Mouse (Mus musculus): Measurements from ENCODE around the gene Frs3. TPM values are rescaled to one million over a fixed set of nuclear protein-coding genes. Genes with fewer than 3 reads are reported as not detected.

The Frs3 gene
- polyA plus RNA-seq, 1 experiment from 2014 or later = 11.1 TPM

Other genes with a start within 250 kb of the Frs3 start
- gene Taf8, start 186.7 kb upstream of the Frs3 start, polyA plus RNA-seq (2016; fragmentation: Nextera tagmentation; extraction: Ambion mirVana) = 31.1 and 32.9 TPM in 2 replicates
- 124 and 137 TPM in 2 replicates for gene Ccnd3, start 184.0 kb upstream of the Frs3 start, polyA plus RNA-seq (2016; fragmentation: Nextera tagmentation; extraction: Ambion mirVana)
- 32.7 and 33.7 TPM in 2 replicates for gene Bysl, start 77.5 kb upstream of the Frs3 start, polyA plus RNA-seq (2016; fragmentation: Nextera tagmentation; extraction: Ambion mirVana)
- gene Med20, start 77.4 kb upstream of the Frs3 start, polyA plus RNA-seq (2016; fragmentation: Nextera tagmentation; extraction: Ambion mirVana) = 38.5 and 41.5 TPM in 2 replicates
- gene Gm20517, start 77.4 kb upstream of the Frs3 start, polyA plus RNA-seq (2016; fragmentation: Nextera tagmentation; extraction: Ambion mirVana) = 1.6 and 2.7 TPM in 2 replicates
- gene Usp49, start 58.3 kb upstream of the Frs3 start, polyA plus RNA-seq (2016; fragmentation: Nextera tagmentation; extraction: Ambion mirVana) = 11.1 and 12.2 TPM in 2 replicates
- 346 and 368 TPM in 2 replicates for gene Tomm6, start 644 bp upstream of the Frs3 start, polyA plus RNA-seq (2016; fragmentation: Nextera tagmentation; extraction: Ambion mirVana)
- gene Gm21981, start 5.4 kb downstream of the Frs3 start, polyA plus RNA-seq (2016; fragmentation: Nextera tagmentation; extraction: Ambion mirVana) = 0.40 and 0.60 TPM in 2 replicates
- gene Prickle4, start 5.7 kb downstream of the Frs3 start, polyA plus RNA-seq (2016; fragmentation: Nextera tagmentation; extraction: Ambion mirVana) = 0.91 and 1.0 TPM in 2 replicates
- not detected in 2 replicates for gene Pgc, start 37.8 kb downstream of the Frs3 start, polyA plus RNA-seq (2016; fragmentation: Nextera tagmentation; extraction: Ambion mirVana)
- 1.7 and 2.4 TPM in 2 replicates for gene Tfeb, start 48.0 kb downstream of the Frs3 start, polyA plus RNA-seq (2016; fragmentation: Nextera tagmentation; extraction: Ambion mirVana)
- gene Mdfi, start 145.7 kb downstream of the Frs3 start, polyA plus RNA-seq (2016; fragmentation: Nextera tagmentation; extraction: Ambion mirVana) = 7.2 and 9.9 TPM in 2 replicates
- 22.6 and 24.3 TPM in 2 replicates for gene Foxp4, start 235.6 kb downstream of the Frs3 start, polyA plus RNA-seq (2016; fragmentation: Nextera tagmentation; extraction: Ambion mirVana)

Data from forebrain, embryonic 12.5 days (tissue).